Mouse (Mus musculus): ENCODE measurements around the gene Olfr994.

Olfr994 gene

GRCm38 (mm10) chr2:85436351-85436750 is at the start of gene Olfr994:
TSS of gene Olfr994 (minus strand) at chr2:85436451.
- DNase-seq (ENCODE audit: low read depth) = no peak

GRCm38 (mm10) chr2:85466801-85467325 is 30.6 kb upstream of the Olfr994 start:
- no peak for DNase-seq (ENCODE audit: low read depth)

- DNase-seq (ENCODE audit: low read depth) = no peak
Observed at GRCm38 (mm10) chr2:85443539-85443938, 7.3 kb upstream of the Olfr994 start, which contains the start of gene Olfr995. TSS of gene Olfr995 (minus strand) at chr2:85443639.

GRCm38 (mm10) chr2:85442546-85442945 is 6.3 kb upstream of the Olfr994 start:
- DNase-seq (ENCODE audit: low read depth) = no peak

GRCm38 (mm10) chr2:85425893-85426292 is 10.4 kb downstream of the Olfr994 start:
- no peak for DNase-seq (ENCODE audit: low read depth)

- DNase-seq (ENCODE audit: low read depth) = no peak
Observed at GRCm38 (mm10) chr2:85414777-85415176, 21.5 kb downstream of the Olfr994 start, which contains the start of gene Olfr993. TSS of gene Olfr993 (minus strand) at chr2:85414877.

GRCm38 (mm10) chr2:85409369-85409768 is 26.9 kb downstream of the Olfr994 start, which contains the start of gene Olfr992:
TSS of gene Olfr992 (minus strand) at chr2:85409469.
- no peak for DNase-seq (ENCODE audit: low read depth)

Measured in c-Kit-positive CD71-positive TER-119-negative erythroid progenitor cells, embryonic 14.5 days (primary cell).